Mouse (Mus musculus): ENCODE measurements at regions not wholly inside any gene's neighbourhood (a gene's known extent, or its start where the extent isn't known, plus 50 kb on each side); places are given as distances from the start of the nearest gene placed in this dataset.

DNA sequence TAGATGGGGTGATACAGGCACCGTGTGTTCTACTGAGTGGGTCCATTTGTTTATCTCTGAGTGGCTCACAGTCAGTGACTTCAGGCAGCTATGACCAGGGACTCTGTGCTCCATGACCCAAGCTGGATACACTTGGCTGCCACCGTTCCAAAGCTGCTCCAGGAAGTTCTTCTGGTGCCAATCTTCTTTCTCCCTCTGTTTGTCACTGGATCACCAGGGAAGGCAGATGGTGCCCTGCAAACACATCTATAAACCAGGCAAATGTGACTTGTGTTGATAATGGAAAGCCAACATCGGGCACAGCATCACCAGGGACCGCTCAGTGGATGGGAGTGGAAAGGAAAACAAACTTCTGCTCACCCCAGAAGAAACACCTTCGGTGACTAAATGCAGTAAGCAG is 428.3 kb downstream of the Prss52 start:
- Histone ChIP-seq H3K36me3 (ENCODE audit: control insufficient read depth, insufficient read depth, low read length) (no peaks in the 10 kb centered on the region), H3K4me2 (ENCODE audit: low read length) (no peak overlapping the region), H3K4me3 (ENCODE audit: control insufficient read depth in 1 of 2, insufficient read depth in 1 of 2, low read depth in 1 of 2, low read length in 2 of 2) (no peak overlapping the region), H3K27me3 (ENCODE audit: control insufficient read depth, insufficient read depth, low read length) (no peaks in the 10 kb centered on the region), H3K9me3 (ENCODE audit: control insufficient read depth, low read length) (no peaks in the 10 kb centered on the region), H3K9ac (ENCODE audit: low read length) (no peak overlapping the region), H3K27ac (replicated peaks in 1 of 2; ENCODE audit: control insufficient read depth in 1 of 2, insufficient read depth in 1 of 2, low read depth in 2 of 2, low read length in 2 of 2) (no peak overlapping the region), H3K4me1 (ENCODE audit: control insufficient read depth in 2 of 2, insufficient read depth in 2 of 2, low read length in 2 of 2) (no peaks in the 10 kb centered on the region)
- 73% methylated on average over 5 of the region's 5 CpGs for WGBS
- no peak for ATAC-seq (ENCODE audit: insufficient number of reproducible peaks, insufficient read depth, low FRiP score, low read depth)

DNA sequence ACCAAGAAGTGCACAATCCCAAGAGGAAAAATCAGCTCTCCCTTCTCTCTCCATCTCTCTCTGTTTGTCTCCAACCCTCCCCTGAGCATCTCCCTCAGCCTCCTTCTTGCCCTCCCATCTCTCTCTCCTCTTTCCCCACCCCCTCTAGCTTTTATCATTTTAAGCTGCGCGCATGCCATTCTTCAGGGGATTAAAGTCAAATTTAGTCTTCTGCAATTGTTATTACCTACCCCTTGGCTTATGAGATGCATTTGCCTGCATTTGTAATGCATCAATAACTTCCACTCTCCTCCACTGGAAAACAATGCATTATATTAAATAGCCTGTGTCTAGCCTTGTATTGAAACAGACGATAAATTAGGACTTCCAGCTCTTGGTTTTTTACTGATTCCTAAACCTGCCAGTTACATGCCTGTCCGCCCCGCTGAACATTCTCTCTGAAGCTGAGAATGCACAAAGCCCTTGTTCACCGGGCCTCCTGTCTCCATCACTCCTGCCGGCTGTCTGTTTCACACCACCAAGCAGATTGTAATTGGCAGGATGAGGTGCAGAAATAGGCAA is 429.6 kb downstream of the Prss52 start:
- no peaks in the 10 kb centered on the region for H3K27me3 ChIP-seq (ENCODE audit: control insufficient read depth, insufficient read depth, low read length)
- H3K9me3 ChIP-seq (ENCODE audit: control insufficient read depth, low read length), result no peaks in the 10 kb centered on the region
- no peak overlapping the region for H3K27ac ChIP-seq (replicated peaks in 1 of 2; ENCODE audit: control insufficient read depth in 1 of 2, insufficient read depth in 1 of 2, low read depth in 2 of 2, low read length in 2 of 2)
- no peak for ATAC-seq (ENCODE audit: insufficient number of reproducible peaks, insufficient read depth, low FRiP score, low read depth)
- H3K36me3 ChIP-seq (ENCODE audit: control insufficient read depth, insufficient read depth, low read length), result no peaks in the 10 kb centered on the region
- H3K9ac ChIP-seq (ENCODE audit: low read length), result no peak overlapping the region
- H3K4me3 ChIP-seq (ENCODE audit: control insufficient read depth in 1 of 2, insufficient read depth in 1 of 2, low read depth in 1 of 2, low read length in 2 of 2), result no peak overlapping the region
- 29% methylated on average over 7 of the region's 7 CpGs for WGBS
- H3K4me2 ChIP-seq (ENCODE audit: low read length), result no peak overlapping the region
- H3K4me1 ChIP-seq (ENCODE audit: control insufficient read depth in 2 of 2, insufficient read depth in 2 of 2, low read length in 2 of 2), result no peaks in the 10 kb centered on the region

DNA sequence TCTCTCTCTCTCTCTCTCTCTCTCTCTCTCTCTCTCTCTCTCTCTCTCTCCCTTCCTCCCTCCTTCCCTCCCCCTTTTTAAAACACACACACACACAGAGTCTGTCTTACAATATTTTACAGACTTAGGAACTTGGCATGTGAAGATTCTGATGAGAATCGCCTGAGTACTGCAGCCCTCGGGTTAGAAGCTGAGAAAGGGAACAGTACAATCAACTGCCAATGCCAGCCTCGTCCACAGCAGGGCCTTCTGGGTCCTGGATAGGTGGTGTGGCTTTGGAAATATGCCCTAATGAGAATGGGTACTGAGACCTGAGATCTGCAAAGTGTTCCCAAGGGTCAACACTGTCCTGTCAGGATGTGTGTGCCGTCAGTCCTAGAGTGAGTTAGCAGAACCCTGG is 430.1 kb downstream of the Prss52 start:
- no peaks in the 10 kb centered on the region for H3K36me3 ChIP-seq (ENCODE audit: control insufficient read depth, insufficient read depth, low read length)
- no peak overlapping the region for H3K9ac ChIP-seq (ENCODE audit: low read length)
- WGBS, result 40% methylated on average over 4 of the region's 4 CpGs
- H3K4me1 ChIP-seq (ENCODE audit: control insufficient read depth in 2 of 2, insufficient read depth in 2 of 2, low read length in 2 of 2), result no peaks in the 10 kb centered on the region
- no peaks in the 10 kb centered on the region for H3K27me3 ChIP-seq (ENCODE audit: control insufficient read depth, insufficient read depth, low read length)
- H3K4me3 ChIP-seq (ENCODE audit: control insufficient read depth in 1 of 2, insufficient read depth in 1 of 2, low read depth in 1 of 2, low read length in 2 of 2), result no peak overlapping the region
- no peak overlapping the region for H3K4me2 ChIP-seq (ENCODE audit: low read length)
- ATAC-seq (ENCODE audit: insufficient number of reproducible peaks, insufficient read depth, low FRiP score, low read depth), result no peak
- H3K9me3 ChIP-seq (ENCODE audit: control insufficient read depth, low read length), result no peaks in the 10 kb centered on the region
- no peak overlapping the region for H3K27ac ChIP-seq (replicated peaks in 1 of 2; ENCODE audit: control insufficient read depth in 1 of 2, insufficient read depth in 1 of 2, low read depth in 2 of 2, low read length in 2 of 2)

DNA sequence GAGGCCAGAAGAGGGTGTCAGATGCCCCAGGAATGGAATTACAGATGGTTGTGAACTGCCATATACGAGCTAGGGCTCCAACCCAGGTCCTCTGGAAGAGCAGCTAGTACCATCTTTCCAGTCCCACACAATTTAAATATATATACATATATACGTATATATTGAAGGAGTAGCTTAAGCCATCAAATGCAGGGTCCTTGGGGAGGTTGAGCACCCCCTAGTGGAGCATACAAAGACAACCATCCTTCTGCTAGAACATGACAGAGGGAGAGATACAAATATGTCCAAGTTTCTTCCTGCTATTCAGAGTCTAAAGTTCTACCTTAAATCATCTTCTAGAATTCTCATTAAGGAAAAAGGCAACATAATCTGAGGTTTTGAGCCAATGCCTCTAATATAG is 435.4 kb downstream of the Prss52 start:
- H3K9me3 ChIP-seq (ENCODE audit: control insufficient read depth, low read length), result no peaks in the 10 kb centered on the region
- 65% methylated on average over 2 of the region's 2 CpGs for WGBS
- no peak overlapping the region for H3K4me2 ChIP-seq (ENCODE audit: low read length)
- no peaks in the 10 kb centered on the region for H3K27me3 ChIP-seq (ENCODE audit: control insufficient read depth, insufficient read depth, low read length)
- H3K36me3 ChIP-seq (ENCODE audit: control insufficient read depth, insufficient read depth, low read length), result no peaks in the 10 kb centered on the region
- no peaks in the 10 kb centered on the region for H3K4me1 ChIP-seq (ENCODE audit: control insufficient read depth in 2 of 2, insufficient read depth in 2 of 2, low read length in 2 of 2)
- H3K27ac ChIP-seq (replicated peaks in 1 of 2; ENCODE audit: control insufficient read depth in 1 of 2, insufficient read depth in 1 of 2, low read depth in 2 of 2, low read length in 2 of 2), result no peak overlapping the region
- no peak overlapping the region for H3K4me3 ChIP-seq (ENCODE audit: control insufficient read depth in 1 of 2, insufficient read depth in 1 of 2, low read depth in 1 of 2, low read length in 2 of 2)
- no peak for ATAC-seq (ENCODE audit: insufficient number of reproducible peaks, insufficient read depth, low FRiP score, low read depth)
- H3K9ac ChIP-seq (ENCODE audit: low read length), result no peak overlapping the region

DNA sequence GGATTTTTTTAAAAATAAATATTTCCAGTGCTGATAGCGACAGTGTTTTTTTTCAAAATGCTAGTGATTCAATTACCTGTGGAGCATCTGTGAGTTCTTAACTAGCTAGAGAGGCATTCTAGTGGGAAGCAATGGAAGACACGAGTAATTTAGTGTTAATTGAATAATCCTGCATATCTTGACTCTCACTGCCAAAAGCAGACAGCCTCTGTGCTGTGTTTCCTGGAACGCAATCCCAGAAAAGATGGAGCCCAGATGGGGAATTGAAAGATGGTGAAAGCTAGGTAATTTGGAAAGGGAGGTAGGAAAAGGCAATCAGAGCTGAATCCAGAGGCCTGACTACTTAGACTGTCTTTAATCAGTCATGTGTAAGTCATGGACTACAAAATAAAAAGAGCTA is 441.0 kb downstream of the Prss52 start:
- H3K4me3 ChIP-seq (ENCODE audit: control insufficient read depth in 1 of 2, insufficient read depth in 1 of 2, low read depth in 1 of 2, low read length in 2 of 2), result no peak overlapping the region
- no peaks in the 10 kb centered on the region for H3K27me3 ChIP-seq (ENCODE audit: control insufficient read depth, insufficient read depth, low read length)
- no peaks in the 10 kb centered on the region for H3K36me3 ChIP-seq (ENCODE audit: control insufficient read depth, insufficient read depth, low read length)
- H3K4me2 ChIP-seq (ENCODE audit: low read length), result no peak overlapping the region
- no peak for ATAC-seq (ENCODE audit: insufficient number of reproducible peaks, insufficient read depth, low FRiP score, low read depth)
- H3K27ac ChIP-seq (replicated peaks in 1 of 2; ENCODE audit: control insufficient read depth in 1 of 2, insufficient read depth in 1 of 2, low read depth in 2 of 2, low read length in 2 of 2), result no peak overlapping the region
- WGBS, result 68% methylated on average over 3 of the region's 3 CpGs
- no peak overlapping the region for H3K9ac ChIP-seq (ENCODE audit: low read length)
- no peaks in the 10 kb centered on the region for H3K4me1 ChIP-seq (ENCODE audit: control insufficient read depth in 2 of 2, insufficient read depth in 2 of 2, low read length in 2 of 2)
- H3K9me3 ChIP-seq (ENCODE audit: control insufficient read depth, low read length), result no peaks in the 10 kb centered on the region

DNA sequence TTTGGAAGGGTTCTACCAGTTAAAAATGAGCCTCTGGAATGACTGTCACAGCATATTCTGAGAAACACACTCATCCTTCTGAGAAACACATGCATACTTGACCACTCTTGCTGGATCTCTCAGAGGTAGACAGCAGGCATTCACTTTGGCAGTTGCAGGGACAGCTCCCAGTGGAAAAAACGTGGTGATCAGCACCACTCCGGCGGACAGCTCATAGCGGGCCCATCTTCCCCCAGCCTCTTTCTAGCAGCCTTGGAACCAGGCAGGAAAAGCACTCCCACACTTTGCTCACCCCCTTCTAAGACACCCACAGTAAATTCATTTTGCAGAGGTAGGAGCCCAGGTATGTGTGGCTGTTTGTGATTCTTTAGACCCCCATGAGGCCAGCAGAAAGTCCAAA is 442.7 kb downstream of the Prss52 start:
- ATAC-seq (ENCODE audit: insufficient number of reproducible peaks, insufficient read depth, low FRiP score, low read depth), result no peak
- no peak overlapping the region for H3K9ac ChIP-seq (ENCODE audit: low read length)
- 0% methylated on average over 4 of the region's 4 CpGs for WGBS

DNA sequence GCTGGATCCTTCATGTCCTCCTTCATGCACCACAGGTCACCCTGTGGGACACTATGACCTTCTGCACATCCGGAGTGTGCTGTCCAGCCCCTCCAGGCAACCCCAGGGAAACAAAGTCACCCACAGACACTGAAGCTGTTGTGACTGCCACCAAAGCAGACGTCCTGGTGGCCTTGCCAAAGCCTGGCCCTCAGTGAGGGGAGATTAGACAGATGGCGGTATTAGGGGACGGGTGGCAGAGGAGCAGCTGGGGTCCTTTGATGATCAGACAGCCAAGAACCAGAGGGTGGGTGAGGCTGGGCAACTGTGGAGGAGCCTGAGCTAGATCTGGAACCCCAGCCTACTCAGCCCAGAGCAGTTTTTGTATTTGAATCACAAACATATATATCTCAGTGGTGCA is 448.9 kb downstream of the Prss52 start:
- WGBS, result 40% methylated on average over 4 of the region's 4 CpGs
- no peak overlapping the region for H3K27ac ChIP-seq (replicated peaks in 1 of 2; ENCODE audit: control insufficient read depth in 1 of 2, insufficient read depth in 1 of 2, low read depth in 2 of 2, low read length in 2 of 2)
- no peaks in the 10 kb centered on the region for H3K9me3 ChIP-seq (ENCODE audit: control insufficient read depth, low read length)
- H3K27me3 ChIP-seq (ENCODE audit: control insufficient read depth, insufficient read depth, low read length), result no peaks in the 10 kb centered on the region
- no peaks in the 10 kb centered on the region for H3K4me1 ChIP-seq (ENCODE audit: control insufficient read depth in 2 of 2, insufficient read depth in 2 of 2, low read length in 2 of 2)
- H3K36me3 ChIP-seq (ENCODE audit: control insufficient read depth, insufficient read depth, low read length), result no peaks in the 10 kb centered on the region
- H3K9ac ChIP-seq (ENCODE audit: low read length), result no peak overlapping the region
- ATAC-seq (ENCODE audit: insufficient number of reproducible peaks, insufficient read depth, low FRiP score, low read depth), result no peak
- H3K4me2 ChIP-seq (ENCODE audit: low read length), result no peak overlapping the region
- H3K4me3 ChIP-seq (ENCODE audit: control insufficient read depth in 1 of 2, insufficient read depth in 1 of 2, low read depth in 1 of 2, low read length in 2 of 2), result no peak overlapping the region

More for the DNA sequence above, 442.7 kb downstream of the Prss52 start:
- Histone ChIP-seq H3K9me3 (ENCODE audit: control insufficient read depth, low read length) (no peaks in the 10 kb centered on the region), H3K27ac (replicated peaks in 1 of 2; ENCODE audit: control insufficient read depth in 1 of 2, insufficient read depth in 1 of 2, low read depth in 2 of 2, low read length in 2 of 2) (no peak overlapping the region), H3K27me3 (ENCODE audit: control insufficient read depth, insufficient read depth, low read length) (no peaks in the 10 kb centered on the region), H3K4me1 (ENCODE audit: control insufficient read depth in 2 of 2, insufficient read depth in 2 of 2, low read length in 2 of 2) (no peaks in the 10 kb centered on the region), H3K4me2 (ENCODE audit: low read length) (no peak overlapping the region), H3K36me3 (ENCODE audit: control insufficient read depth, insufficient read depth, low read length) (no peaks in the 10 kb centered on the region), H3K4me3 (ENCODE audit: control insufficient read depth in 1 of 2, insufficient read depth in 1 of 2, low read depth in 1 of 2, low read length in 2 of 2) (no peak overlapping the region)

DNA sequence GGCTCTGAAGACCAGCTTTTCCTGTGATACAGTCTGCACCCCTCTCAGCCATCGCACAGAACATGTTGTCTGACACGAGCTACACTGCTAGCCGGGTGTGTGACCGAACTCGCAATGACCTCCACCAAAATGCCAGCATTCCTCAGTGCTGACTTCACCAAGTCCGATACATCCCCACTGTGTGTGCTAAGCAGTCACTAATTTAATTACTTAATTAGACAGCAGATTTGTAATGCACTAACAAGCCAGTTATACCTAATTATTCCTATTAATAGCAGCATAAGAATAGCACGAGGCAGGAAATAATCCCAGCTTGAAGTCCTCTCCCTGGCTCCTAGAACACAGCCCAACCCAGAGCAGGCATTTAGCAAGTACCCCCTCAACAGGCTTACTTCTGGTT is 452.0 kb downstream of the Prss52 start:
- no peak for ATAC-seq (ENCODE audit: insufficient number of reproducible peaks, insufficient read depth, low FRiP score, low read depth)
- WGBS, result 85% methylated on average over 7 of the region's 7 CpGs

More for the DNA sequence above, 452.0 kb downstream of the Prss52 start:
- no peak overlapping the region for H3K9ac ChIP-seq (ENCODE audit: low read length)
- H3K4me3 ChIP-seq (ENCODE audit: control insufficient read depth in 1 of 2, insufficient read depth in 1 of 2, low read depth in 1 of 2, low read length in 2 of 2), result no peak overlapping the region
- H3K4me1 ChIP-seq (ENCODE audit: control insufficient read depth in 2 of 2, insufficient read depth in 2 of 2, low read length in 2 of 2), result no peaks in the 10 kb centered on the region
- no peak overlapping the region for H3K27ac ChIP-seq (replicated peaks in 1 of 2; ENCODE audit: control insufficient read depth in 1 of 2, insufficient read depth in 1 of 2, low read depth in 2 of 2, low read length in 2 of 2)
- H3K9me3 ChIP-seq (ENCODE audit: control insufficient read depth, low read length), result no peaks in the 10 kb centered on the region
- no peak overlapping the region for H3K4me2 ChIP-seq (ENCODE audit: low read length)
- no peaks in the 10 kb centered on the region for H3K36me3 ChIP-seq (ENCODE audit: control insufficient read depth, insufficient read depth, low read length)
- no peaks in the 10 kb centered on the region for H3K27me3 ChIP-seq (ENCODE audit: control insufficient read depth, insufficient read depth, low read length)

All from heart, embryonic 14.5 days (tissue).